Mouse (Mus musculus) frontal cortex, postnatal 36 days (tissue): ENCODE measurements around the gene Morn5.

Experiments used
- DNase-seq, 2 experiments: peaks; one replicate each; pipeline ENCODE4 v3.0.0; 2022; ENCODE audit warnings: low spot score in 2 of 2

Morn5 gene

DNA sequence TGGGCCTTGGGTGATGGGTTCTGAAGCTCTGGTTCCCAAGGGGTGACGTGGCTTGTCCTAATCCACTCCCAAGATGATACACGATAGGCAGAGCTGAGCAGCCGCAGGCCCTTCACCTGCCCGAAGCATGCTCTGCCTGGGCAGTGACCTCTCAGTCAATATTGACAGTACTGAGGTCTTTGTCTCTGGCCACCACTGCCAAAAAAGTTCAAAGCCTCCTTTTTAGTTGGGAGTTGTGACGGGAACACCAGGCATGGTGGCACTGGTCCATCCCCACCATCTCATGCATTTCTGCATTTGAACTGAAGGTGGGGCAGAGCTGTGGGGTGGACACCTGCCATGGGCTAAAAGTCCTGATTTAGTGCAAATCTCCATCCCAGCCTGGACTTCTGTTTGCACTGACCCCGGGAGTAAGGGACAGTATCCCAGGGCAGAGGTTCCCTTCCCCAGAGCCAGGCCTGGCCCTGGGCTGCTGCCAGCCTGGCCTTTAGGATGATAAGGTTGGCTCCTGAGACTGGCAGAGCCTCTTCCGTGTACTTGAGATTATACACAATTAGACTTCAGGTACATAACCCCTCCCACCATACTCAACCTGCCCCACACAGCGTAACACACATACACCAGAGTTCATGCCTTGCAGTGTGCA lies 22.5 kb downstream of the Morn5 start:
- no peak for DNase-seq

DNA sequence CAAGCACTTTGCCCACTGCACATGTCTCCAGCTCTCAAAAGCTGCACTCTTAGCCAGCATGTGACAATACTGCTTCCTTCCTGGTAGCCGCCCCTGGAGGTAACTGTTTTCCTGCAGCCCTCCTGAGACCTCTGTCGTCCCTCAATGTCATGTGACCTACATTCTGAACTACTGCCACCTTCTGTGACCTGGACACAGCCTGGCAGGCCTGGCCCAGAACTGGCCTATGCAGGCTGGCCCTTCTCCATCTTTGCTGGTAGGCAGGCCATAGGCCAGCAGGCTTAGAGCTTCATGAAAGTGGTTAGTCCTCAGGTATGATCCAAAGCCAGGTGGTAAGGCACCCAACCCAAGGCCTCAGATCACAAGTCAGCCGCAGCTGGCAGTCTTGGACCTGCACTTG lies 24.5 kb downstream of the Morn5 start:
- no peak for DNase-seq

DNA sequence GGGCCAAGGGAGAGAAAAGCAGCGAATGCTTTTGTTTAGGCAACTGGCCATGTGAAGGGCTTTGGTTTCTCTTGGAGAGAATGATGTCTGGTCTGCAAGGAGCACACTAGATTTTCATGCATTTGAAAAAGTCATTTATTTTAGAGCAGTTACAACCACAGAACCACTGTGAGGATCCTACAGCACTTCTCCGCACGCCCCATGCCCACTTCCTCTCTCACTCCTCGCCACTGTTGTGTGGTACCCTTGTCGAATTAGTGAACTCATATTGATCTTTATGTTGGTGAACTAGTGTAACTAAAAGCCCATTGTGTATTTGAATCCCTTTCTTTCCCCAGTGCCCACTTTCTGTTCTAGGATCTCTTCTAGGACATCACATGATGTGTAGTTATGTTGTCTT lies 26.0 kb downstream of the Morn5 start:
- no peak for DNase-seq

GRCm38 (mm10) chr2:36077160-36077761 lies 28.0 kb downstream of the Morn5 start:
- no peak for DNase-seq

GRCm38 (mm10) chr2:36081446-36081845 lies 32.2 kb downstream of the Morn5 start:
- no peak for DNase-seq

DNA sequence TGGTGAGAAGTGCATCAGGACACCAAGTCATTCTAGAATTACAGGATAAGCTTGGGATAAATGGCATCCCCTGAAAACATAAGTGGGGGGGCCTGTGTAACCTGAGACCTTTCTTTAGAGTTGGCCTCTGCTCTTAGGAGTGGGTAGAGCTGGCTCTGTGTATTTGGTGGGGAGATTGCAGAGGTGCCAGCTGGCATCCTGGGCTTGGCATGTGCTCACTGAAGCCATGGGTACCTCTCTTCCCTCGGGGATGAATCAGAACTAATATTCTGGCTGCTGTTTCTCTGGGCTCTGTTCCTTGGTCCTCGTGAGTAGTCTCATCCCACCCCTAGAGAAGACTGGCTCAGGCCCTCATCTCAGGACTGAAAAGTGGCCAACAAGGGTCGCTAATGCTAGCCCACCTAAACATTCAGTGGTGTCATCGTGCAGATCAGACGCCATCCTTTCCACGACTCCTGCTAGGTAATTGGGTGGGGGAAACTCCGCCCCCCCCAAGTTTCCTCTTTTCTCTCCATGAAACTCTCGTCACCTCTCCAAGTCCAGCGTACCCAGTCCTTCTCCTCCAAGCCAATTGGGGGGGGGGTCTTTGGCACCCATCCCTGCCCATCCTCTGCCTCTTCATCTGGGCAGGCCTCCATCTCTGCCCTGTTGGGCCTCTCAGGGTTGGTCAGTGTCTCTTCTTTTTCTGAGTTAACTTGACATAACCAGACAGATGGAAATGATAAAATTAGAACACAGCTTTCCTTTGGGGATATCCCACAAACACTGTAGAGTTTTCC lies 33.7 kb downstream of the Morn5 start:
- no peak for DNase-seq

DNA sequence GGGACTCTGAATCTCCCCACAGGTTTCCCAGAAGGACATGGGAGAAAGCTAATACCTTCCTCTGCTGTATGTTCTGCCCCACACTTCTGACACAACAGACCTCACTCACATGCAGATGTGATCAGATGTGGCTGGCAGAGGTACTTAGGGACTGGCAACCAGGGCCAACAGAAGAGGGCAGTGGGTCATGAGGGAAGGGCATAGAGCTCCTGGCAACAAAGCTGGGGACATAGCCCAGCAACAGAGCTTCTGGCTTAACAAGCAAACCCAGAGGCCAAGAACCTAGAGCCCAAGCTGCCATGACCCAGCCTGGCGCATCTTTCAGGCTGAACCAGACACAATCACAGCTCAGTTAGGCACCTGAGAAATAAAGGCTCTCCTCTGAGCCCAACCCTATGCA lies 35.8 kb downstream of the Morn5 start:
- DNase-seq = no peak

- DNase-seq = no peak
Observed at GRCm38 (mm10) chr2:36089190-36089589, 39.9 kb downstream of the Morn5 start.

GRCm38 (mm10) chr2:36090853-36091741 lies 41.8 kb downstream of the Morn5 start:
- DNase-seq = no peak

- no peak for DNase-seq
Observed at GRCm38 (mm10) chr2:36092748-36093147, 43.5 kb downstream of the Morn5 start.

- no peak for DNase-seq
Observed at GRCm38 (mm10) chr2:36093301-36093700, 44.0 kb downstream of the Morn5 start.

- no peak for DNase-seq
Observed at GRCm38 (mm10) chr2:36093914-36094475, 44.7 kb downstream of the Morn5 start.

GRCm38 (mm10) chr2:36097129-36097815 lies 48.0 kb downstream of the Morn5 start:
- no peak for DNase-seq

- no peak for DNase-seq
Observed at GRCm38 (mm10) chr2:36098021-36098420, 48.8 kb downstream of the Morn5 start.

DNA sequence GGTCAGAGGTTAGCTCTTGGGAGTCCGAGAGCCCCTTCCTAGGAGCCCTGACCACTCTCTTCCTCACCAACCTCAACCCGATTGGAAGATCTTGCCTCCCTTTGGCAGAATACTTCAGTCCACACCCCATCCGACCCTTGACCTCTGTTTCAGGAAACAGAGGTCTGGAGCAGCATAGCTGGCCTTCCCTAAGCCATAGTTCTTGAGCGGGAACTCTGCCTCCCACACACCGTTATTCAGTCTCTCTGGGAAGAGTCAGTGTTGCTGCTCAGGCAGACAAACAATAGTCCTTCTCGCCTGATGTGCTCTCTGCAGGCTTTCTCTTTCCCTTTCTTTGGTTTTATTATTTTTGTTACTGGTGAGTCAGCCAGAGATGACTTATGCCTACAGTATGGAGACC lies 50.5 kb downstream of the Morn5 start:
- DNase-seq = no peak

- DNase-seq = no peak
Observed at GRCm38 (mm10) chr2:36101866-36102558, 52.8 kb downstream of the Morn5 start.

DNA sequence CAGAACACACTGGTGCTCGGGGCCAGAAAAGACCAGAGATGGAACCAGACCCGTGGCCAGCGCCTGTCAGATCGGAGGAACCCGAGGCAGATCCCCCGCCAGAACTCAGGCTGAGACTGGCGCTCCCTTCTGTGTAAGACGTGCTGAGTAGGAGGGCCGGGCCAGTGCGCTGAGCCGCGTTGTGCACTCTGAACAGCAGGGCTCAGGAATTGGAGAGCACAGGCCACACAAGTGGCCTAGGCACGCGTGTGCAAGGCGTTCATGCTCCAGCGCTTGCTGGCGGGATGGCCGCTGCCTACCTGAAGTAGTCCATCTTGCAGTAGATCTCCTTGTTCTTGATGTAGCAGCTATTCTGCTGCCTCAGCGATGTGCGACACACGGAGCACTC lies 53.3 kb downstream of the Morn5 start:
- DNase-seq = no peak

- no peak for DNase-seq
Observed at GRCm38 (mm10) chr2:36103069-36103554, 53.9 kb downstream of the Morn5 start.

DNA sequence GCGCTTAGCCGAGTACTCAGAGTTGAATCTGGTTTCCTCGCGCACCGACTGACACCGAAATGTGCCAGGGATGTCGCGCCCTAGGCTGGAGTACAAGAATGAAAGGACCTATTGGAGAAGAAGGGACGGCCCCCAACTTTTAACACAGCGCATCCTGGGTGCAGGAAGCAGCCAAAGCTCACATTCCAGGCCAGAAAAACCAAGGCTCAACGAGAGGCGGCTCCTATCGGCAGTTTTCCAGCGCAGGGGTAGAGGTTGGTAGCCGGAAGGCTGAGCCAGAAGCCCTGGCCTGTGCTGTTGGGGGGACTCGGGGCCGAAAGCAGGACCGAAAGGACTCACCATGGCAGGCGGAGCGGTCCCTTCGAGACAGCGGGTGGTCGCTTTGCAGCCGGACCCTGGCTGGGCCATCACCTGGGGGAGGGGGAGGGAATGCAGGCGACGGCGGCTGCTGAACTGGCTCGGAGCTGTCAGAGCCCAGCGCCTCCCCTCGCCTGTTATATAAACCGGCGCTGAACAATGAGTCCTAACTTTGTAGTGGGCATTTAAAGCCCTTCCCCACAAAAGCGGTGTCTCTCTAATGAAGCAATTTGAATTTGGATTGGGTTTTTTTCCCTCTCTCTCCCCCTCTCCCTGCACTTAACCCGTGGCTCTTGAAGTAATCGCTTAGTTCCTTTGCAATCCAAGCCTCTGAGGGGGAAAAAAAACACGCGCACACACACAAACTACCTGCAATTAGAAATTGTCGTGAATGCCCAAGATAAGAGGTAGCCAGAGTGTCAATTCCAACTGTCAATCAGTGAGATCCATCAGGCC lies 54.5 kb downstream of the Morn5 start:
- DNase-seq = no peak
